Mouse (Mus musculus) urinary bladder, adult 2 months (tissue): Measurements from ENCODE around the gene Rnf145. TPM values are rescaled to one million over a fixed set of nuclear protein-coding genes. Genes with fewer than 3 reads are reported as not detected.

Source experiments
- DNase-seq: peaks from one replicate; pipeline ENCODE4 v3.0.0; 2022; ENCODE audit warnings: low spot score
- polyA plus RNA-seq: library from polyadenylated mRNA; depleted of rRNA; stranded (reverse); fragments of >200 nt; gene quantifications from 2 replicates; pipeline ENCODE4 v1.2.3, GENCODE M21; 2012; rRNA removed

Rnf145 gene
- 89.3 and 99.8 TPM in 2 replicates for polyA plus RNA-seq

GRCm38 (mm10) chr11:44518281-44519095 is at the start of gene Rnf145:
Gene Rnf145 (plus strand): TSS chr11:44518964.
- peak; percentile 73 for DNase-seq

GRCm38 (mm10) chr11:44469646-44470431 is 48.9 kb upstream of the Rnf145 start:
- no peak for DNase-seq

- peak; percentile 90 for DNase-seq
These were observed 48.1 kb upstream of the Rnf145 start, which contains the start of gene Ublcp1 for GRCm38 (mm10) chr11:44470432-44471336. Gene Ublcp1 (minus strand): TSS chr11:44470498.

- no peak for DNase-seq
These were observed 47.3 kb upstream of the Rnf145 start for GRCm38 (mm10) chr11:44471337-44471995.

- no peak for DNase-seq
These were observed 43.3 kb upstream of the Rnf145 start for GRCm38 (mm10) chr11:44475467-44475866.

GRCm38 (mm10) chr11:44476445-44476844 is 42.3 kb upstream of the Rnf145 start:
- DNase-seq: no peak

GRCm38 (mm10) chr11:44478382-44478781 is 40.4 kb upstream of the Rnf145 start:
- no peak for DNase-seq

GRCm38 (mm10) chr11:44480246-44480645 is 38.5 kb upstream of the Rnf145 start:
- no peak for DNase-seq

GRCm38 (mm10) chr11:44485089-44485736 is 33.6 kb upstream of the Rnf145 start:
- no peak for DNase-seq

GRCm38 (mm10) chr11:44489117-44489516 is 29.6 kb upstream of the Rnf145 start:
- DNase-seq: no peak

- no peak for DNase-seq
These were observed 24.0 kb upstream of the Rnf145 start for GRCm38 (mm10) chr11:44494643-44495323.

GRCm38 (mm10) chr11:44496217-44496616 is 22.5 kb upstream of the Rnf145 start:
- DNase-seq: no peak

- DNase-seq: no peak
These were observed 20.1 kb upstream of the Rnf145 start for GRCm38 (mm10) chr11:44498412-44499272.

GRCm38 (mm10) chr11:44500966-44501365 is 17.8 kb upstream of the Rnf145 start:
- no peak for DNase-seq

GRCm38 (mm10) chr11:44501477-44501876 is 17.3 kb upstream of the Rnf145 start:
- DNase-seq: no peak

GRCm38 (mm10) chr11:44502931-44503330 is 15.8 kb upstream of the Rnf145 start:
- DNase-seq: no peak

- no peak for DNase-seq
These were observed 14.6 kb upstream of the Rnf145 start for GRCm38 (mm10) chr11:44504146-44504545.

- DNase-seq: no peak
These were observed 14.0 kb upstream of the Rnf145 start for GRCm38 (mm10) chr11:44504761-44505160.

- no peak for DNase-seq
These were observed 9.9 kb upstream of the Rnf145 start for GRCm38 (mm10) chr11:44508876-44509275.
